Mouse (Mus musculus) embryonic facial prominence, embryonic 11.5 days (tissue): ENCODE results near the gene Nfe2l1. TPM values are rescaled to one million over a fixed set of nuclear protein-coding genes. Genes with fewer than 3 reads are reported as not detected.

Source experiments
- ATAC-seq: fragments of 200-750 bp; cut with Nextera tagmentation; replicated peaks from 2 replicates; pipeline ENCODE4 v1.8.0; 2017; ENCODE audit warnings: low read depth; ENCODE audit not compliant: insufficient number of reproducible peaks, low FRiP score, low TSS enrichment
- DNase-seq: peaks from one replicate; pipeline ENCODE4 v3.0.0-alpha.2; 2015; ENCODE audit warnings: low spot score
- H3K27ac ChIP-seq: fragments of 300-500 bp; sonication (generic); replicated peaks from 2 replicates; pipeline ENCODE4 v1.5.1; 2014; ENCODE audit warnings: mild to moderate bottlenecking, low read depth, low read length, control low read depth
- H3K27me3 ChIP-seq: fragments of 300-500 bp; sonication (generic); 2 replicates; pipeline ENCODE4 v1.6.1; 2014; ENCODE audit warnings: mild to moderate bottlenecking, low read length, moderate library complexity, mixed read lengths; ENCODE audit not compliant: control insufficient read depth, insufficient read depth
- H3K36me3 ChIP-seq: fragments of 300-500 bp; sonication (generic); replicated peaks from 2 replicates; pipeline ENCODE4 v1.6.1; 2014; ENCODE audit warnings: low read depth, mild to moderate bottlenecking, low read length, moderate library complexity, mixed read lengths; ENCODE audit not compliant: control insufficient read depth, insufficient read depth
- H3K4me1 ChIP-seq: fragments of 300-500 bp; sonication (generic); 2 replicates; pipeline ENCODE4 v1.6.1; 2014; ENCODE audit warnings: low read length, mixed read lengths; ENCODE audit not compliant: control insufficient read depth, insufficient read depth
- H3K4me2 ChIP-seq: fragments of 300-500 bp; sonication (generic); 2 replicates; pipeline ENCODE4 v1.6.1; 2014; ENCODE audit warnings: low read depth, mild to moderate bottlenecking, control low read depth, low read length, moderate library complexity
- H3K4me3 ChIP-seq: fragments of 300-500 bp; sonication (generic); 2 replicates; pipeline ENCODE4 v1.5.1; 2014; ENCODE audit warnings: low read depth, low read length, control low read depth
- H3K9ac ChIP-seq: fragments of 300-500 bp; sonication (generic); replicated peaks from 2 replicates; pipeline ENCODE4 v1.6.1; 2014; ENCODE audit warnings: mild to moderate bottlenecking, control low read depth, low read length
- H3K9me3 ChIP-seq: fragments of 300-500 bp; sonication (generic); replicated peaks from 2 replicates; pipeline ENCODE4 v1.6.1; 2016; ENCODE audit warnings: mild to moderate bottlenecking, low read length, inconsistent platforms, mixed read lengths; ENCODE audit not compliant: control insufficient read depth
- WGBS: fragments of 180-500 bp; shearing (Covaris S2); extraction: QIAGEN DNeasy Blood & Tissue Kit; methylation state at CpG from one replicate; pipeline ENCODE4 v1.1.7; 2014; 5-methylcytosine and 5-hydroxymethylcytosine counted together
- microRNA counts: library from miRNA; unstranded; fragments of <30 nt; microRNA quantifications from one replicate; lab custom pipeline; 2016
- microRNA-seq: library from miRNA; unstranded; fragments of <30 nt; microRNA quantifications from one replicate; pipeline ENCODE4, GENCODE M21; 2016; ENCODE audit warnings: borderline number of aligned reads
- polyA plus RNA-seq: library from polyadenylated mRNA; unstranded; fragments of >200 nt; fragmentation: Nextera tagmentation; extraction: Ambion mirVana; gene quantifications from 2 replicates; pipeline ENCODE4 v1.2.1, GENCODE M21; 2014

Gene Nfe2l1
- polyA plus RNA-seq, 1 experiment from 2014 or later, result 32.5 TPM

DNA sequence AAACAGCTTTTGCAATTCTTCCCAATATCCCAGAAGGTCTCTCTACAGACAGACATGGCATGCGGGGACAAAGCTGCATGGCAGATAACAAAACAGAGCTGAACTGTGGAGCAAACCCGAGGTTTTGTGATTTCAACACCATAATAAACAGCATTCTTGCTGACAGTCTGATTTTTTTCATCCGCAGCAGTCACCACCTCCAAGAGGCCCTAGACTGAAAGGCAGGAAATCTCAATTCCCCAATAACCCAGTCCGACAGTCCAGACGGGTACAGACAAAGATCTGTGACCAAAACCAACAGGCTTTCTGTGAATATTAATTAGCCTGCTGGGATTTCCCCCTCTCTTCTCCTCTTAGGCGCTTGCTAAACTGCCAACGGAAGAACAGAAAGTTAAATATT lies 54.1 kb downstream of the Nfe2l1 start:
- H3K9ac ChIP-seq, result no peak overlapping the region
- H3K9me3 ChIP-seq, result no peaks in the 10 kb centered on the region
- 82% methylated on average over 7 of the region's 7 CpGs for WGBS
- no peaks in the 10 kb centered on the region for H3K36me3 ChIP-seq
- H3K27ac ChIP-seq, result no peak overlapping the region
- H3K4me3 ChIP-seq, result no peak overlapping the region
- no peak for ATAC-seq
- DNase-seq, result no peak
- peaks cover 5% of the 10 kb centered on the region for H3K4me1 ChIP-seq
- H3K27me3 ChIP-seq, result no peaks in the 10 kb centered on the region
- H3K4me2 ChIP-seq, result no peak overlapping the region

DNA sequence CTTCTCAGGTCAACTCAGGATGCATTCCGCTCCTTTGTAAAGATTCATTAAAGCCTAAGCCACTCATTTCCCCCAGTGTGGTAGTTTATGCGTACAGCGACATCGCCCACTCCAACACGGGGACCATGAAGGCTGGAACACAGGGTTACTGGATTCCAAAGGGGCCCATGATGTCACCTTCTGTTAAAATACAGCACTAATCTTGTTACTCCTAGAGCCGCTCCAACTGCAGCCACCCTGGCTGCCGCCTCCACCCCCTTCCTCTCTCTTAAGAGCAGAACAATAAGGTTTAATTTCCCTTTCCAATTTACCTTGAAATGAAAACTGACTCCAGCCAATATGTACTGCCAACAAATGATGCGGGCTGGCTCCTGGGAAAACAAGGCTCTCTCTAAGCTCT lies 54.7 kb downstream of the Nfe2l1 start:
- WGBS, result 86% methylated on average over 8 of the region's 8 CpGs
- Histone ChIP-seq H3K27ac (no peak overlapping the region), H3K4me3 (no peak overlapping the region), H3K4me1 (peaks cover 5% of the 10 kb centered on the region), H3K27me3 (no peaks in the 10 kb centered on the region), H3K9me3 (no peaks in the 10 kb centered on the region), H3K4me2 (no peak overlapping the region), H3K9ac (no peak overlapping the region), H3K36me3 (no peaks in the 10 kb centered on the region)
- ATAC-seq, result no peak
- no peak for DNase-seq

DNA sequence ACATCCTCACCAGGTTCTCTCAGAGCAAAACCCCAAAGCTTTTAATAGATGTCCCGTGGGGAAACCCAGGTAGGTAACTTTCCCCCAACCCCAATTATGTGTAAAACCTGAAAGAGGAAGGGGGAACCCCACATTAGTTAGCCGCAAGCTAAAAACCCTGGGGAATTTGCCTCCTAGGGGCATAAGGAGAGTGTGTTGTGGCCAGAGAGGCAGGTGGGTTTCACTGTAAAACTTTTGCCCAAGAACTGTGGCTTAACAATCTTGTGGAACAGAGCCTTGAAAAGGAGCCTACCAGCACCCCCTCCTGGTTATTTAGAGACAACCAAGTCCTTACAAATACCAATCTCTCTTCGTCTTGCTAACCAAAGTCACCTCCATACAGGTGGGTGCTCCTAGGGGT lies 55.2 kb downstream of the Nfe2l1 start:
- H3K27me3 ChIP-seq, result no peaks in the 10 kb centered on the region
- H3K27ac ChIP-seq, result no peak overlapping the region
- WGBS, result 86% methylated on average over 3 of the region's 3 CpGs
- no peaks in the 10 kb centered on the region for H3K36me3 ChIP-seq
- no peak for DNase-seq
- no peak overlapping the region for H3K4me2 ChIP-seq
- no peak overlapping the region for H3K9ac ChIP-seq
- H3K4me3 ChIP-seq, result no peak overlapping the region
- no peak for ATAC-seq
- no peaks in the 10 kb centered on the region for H3K9me3 ChIP-seq
- peaks cover 5% of the 10 kb centered on the region for H3K4me1 ChIP-seq

DNA sequence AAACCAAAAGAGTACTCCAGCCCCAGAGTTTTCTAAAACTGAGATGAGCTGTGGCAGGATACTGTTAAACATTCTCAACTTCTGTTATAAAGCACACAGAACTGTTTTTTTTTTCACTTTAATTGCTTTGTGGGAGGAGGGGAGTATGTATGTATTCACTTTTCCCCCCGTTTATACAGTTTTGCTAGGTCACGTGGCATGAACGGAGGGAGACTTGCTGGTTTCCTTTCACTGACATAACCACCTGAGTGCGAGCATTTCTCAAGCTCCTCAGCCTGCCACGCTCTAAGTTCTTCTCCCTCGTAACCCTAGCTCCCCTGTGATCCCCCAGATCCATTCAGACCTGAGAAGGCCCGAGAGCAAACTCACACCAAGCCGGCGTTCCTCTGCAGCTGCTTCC lies 57.4 kb downstream of the Nfe2l1 start:
- H3K4me1 ChIP-seq, result peaks cover 5% of the 10 kb centered on the region
- no peak overlapping the region for H3K27ac ChIP-seq
- WGBS, result 91% methylated on average over 9 of the region's 9 CpGs
- DNase-seq (no peak), ATAC-seq (no peak)
- no peak overlapping the region for H3K9ac ChIP-seq
- no peaks in the 10 kb centered on the region for H3K36me3 ChIP-seq
- no peak overlapping the region for H3K4me2 ChIP-seq
- H3K27me3 ChIP-seq, result no peaks in the 10 kb centered on the region
- no peak overlapping the region for H3K4me3 ChIP-seq
- no peaks in the 10 kb centered on the region for H3K9me3 ChIP-seq

DNA sequence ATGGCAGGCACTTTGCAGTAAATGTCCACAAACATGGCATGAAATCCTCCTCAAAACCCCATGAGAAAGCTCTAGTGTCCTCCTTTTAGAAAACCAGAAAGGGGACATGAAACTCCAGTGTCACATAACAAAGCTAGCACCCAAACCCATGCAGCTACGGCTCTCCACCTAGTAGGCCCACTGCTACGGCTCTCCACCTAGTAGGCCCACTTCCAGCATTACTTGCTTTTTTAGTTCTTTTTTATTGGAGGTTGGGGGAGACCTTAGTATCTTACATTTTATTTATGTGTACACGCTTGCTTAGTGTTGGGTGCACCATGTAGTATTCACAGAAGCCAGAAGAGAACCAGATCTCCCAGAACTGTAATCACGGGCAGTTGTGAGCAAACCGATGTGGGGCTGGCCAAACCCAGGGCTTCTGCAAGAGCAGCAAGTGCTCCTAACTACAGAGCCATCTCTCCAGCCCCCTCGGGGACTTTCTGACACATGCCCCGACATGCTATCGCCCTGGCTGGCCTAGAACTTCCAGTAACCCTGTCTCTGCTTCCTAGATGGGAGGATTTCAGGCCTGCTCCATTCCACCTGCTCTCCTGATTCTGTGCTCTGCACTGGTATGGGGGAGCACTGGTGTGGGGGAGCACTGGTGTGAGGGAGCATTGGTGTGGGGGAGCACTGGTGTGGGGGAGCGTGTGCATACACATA lies 58.3 kb downstream of the Nfe2l1 start:
- Histone ChIP-seq H3K36me3 (no peaks in the 10 kb centered on the region), H3K4me2 (no peak overlapping the region), H3K4me3 (no peak overlapping the region), H3K9me3 (no peaks in the 10 kb centered on the region), H3K4me1 (peaks cover 3% of the 10 kb centered on the region), H3K27me3 (no peaks in the 10 kb centered on the region), H3K27ac (no peak overlapping the region), H3K9ac (no peak overlapping the region)
- no peak for ATAC-seq
- WGBS, result 96% methylated on average over 9 of the region's 9 CpGs
- DNase-seq, result no peak

DNA sequence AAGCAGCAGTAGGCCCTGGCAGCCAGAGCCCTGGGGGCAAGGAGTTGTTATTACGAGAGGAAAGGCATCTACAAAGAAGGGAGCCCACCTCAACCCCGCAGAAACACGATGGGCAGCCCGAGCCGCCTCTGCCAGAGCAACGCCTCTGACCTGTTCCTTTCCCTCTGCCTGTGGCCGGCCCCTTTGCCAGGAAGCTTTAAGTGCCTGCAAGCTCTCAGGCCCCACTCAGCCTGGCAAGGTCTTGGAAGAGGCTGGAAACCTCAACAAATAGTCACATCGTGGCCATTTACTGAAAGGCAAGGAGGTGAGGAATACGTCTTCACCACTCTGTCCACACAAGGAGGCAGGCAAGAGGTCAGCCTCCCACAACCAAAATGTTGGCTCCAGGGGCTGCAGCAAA lies 61.5 kb downstream of the Nfe2l1 start:
- H3K27me3 ChIP-seq, result no peaks in the 10 kb centered on the region
- DNase-seq, result no peak
- no peaks in the 10 kb centered on the region; the same call in 1 of the 2 replicates for H3K36me3 ChIP-seq
- H3K9ac ChIP-seq, result no peak overlapping the region
- no peak overlapping the region for H3K27ac ChIP-seq
- 61% methylated on average over 9 of the region's 9 CpGs for WGBS
- H3K4me2 ChIP-seq, result no peak overlapping the region
- H3K4me1 ChIP-seq, result no peaks in the 10 kb centered on the region
- no peaks in the 10 kb centered on the region for H3K9me3 ChIP-seq
- no peak overlapping the region for H3K4me3 ChIP-seq
- ATAC-seq, result no peak

MicroRNA genes within 50 kb of the gene (microRNA counts, 519-probe panel; counts per million panel counts)
- microRNA mmu-miR-152 (lab: Ali Mortazavi, UCI), result 4,439 counts per million, percentile 73 among the panel's probes with 10 or more counts

Small RNA genes within 50 kb of the gene (microRNA-seq; reads per million reads assigned to microRNA genes)
- 110 reads per million, percentile 42 among the genes with 10 or more reads in this experiment for gene Mir152

Other genes starting within 250 kb of the Nfe2l1 start
- 9.8 and 10.4 TPM in 2 replicates for gene Snx11, start 52.4 kb downstream of the Nfe2l1 start, polyA plus RNA-seq
- 160 and 179 TPM in 2 replicates for gene Cbx1, start 40.8 kb downstream of the Nfe2l1 start, polyA plus RNA-seq
- 61.1 and 61.2 TPM in 2 replicates for gene Copz2, start 19.9 kb upstream of the Nfe2l1 start, polyA plus RNA-seq
- gene Cdk5rap3, start 86.5 kb upstream of the Nfe2l1 start, polyA plus RNA-seq, result 76.0 and 76.2 TPM in 2 replicates
- 1.7 and 2.8 TPM in 2 replicates for gene Prr15l, start 98.1 kb upstream of the Nfe2l1 start, polyA plus RNA-seq
- gene Pnpo, start 114.0 kb upstream of the Nfe2l1 start, polyA plus RNA-seq, result 26.7 and 29.0 TPM in 2 replicates
- gene Sp2, start 153.0 kb upstream of the Nfe2l1 start, polyA plus RNA-seq, result 15.8 and 18.3 TPM in 2 replicates
- gene Sp6, start 183.4 kb upstream of the Nfe2l1 start, polyA plus RNA-seq, result 0.29 and 0.45 TPM in 2 replicates
- 20.4 and 26.0 TPM in 2 replicates for gene Scrn2, start 200.0 kb upstream of the Nfe2l1 start, polyA plus RNA-seq
- 1.1 and 1.3 TPM in 2 replicates for gene Lrrc46, start 211.4 kb upstream of the Nfe2l1 start, polyA plus RNA-seq
- 85.7 and 91.2 TPM in 2 replicates for gene Mrpl10, start 211.6 kb upstream of the Nfe2l1 start, polyA plus RNA-seq
- 4.3 and 5.8 TPM in 2 replicates for gene Osbpl7, start 220.7 kb upstream of the Nfe2l1 start, polyA plus RNA-seq